Mouse (Mus musculus) E14TG2a.4 (cell line): ENCODE results near the gene Cnr1.

Experiments
- H3K27me3 ChIP-seq: 2 replicates; pipeline ENCODE4 v1.6.1; 2014; ENCODE audit warnings: low read length, control low read depth; ENCODE audit not compliant: insufficient read depth
- H3K36me3 ChIP-seq: 2 replicates; pipeline ENCODE4 v1.6.1; 2014; ENCODE audit warnings: low read length, control low read depth; ENCODE audit not compliant: insufficient read depth
- H3K4me1 ChIP-seq: replicated peaks from 2 replicates; pipeline ENCODE4 v1.6.1; 2014; ENCODE audit warnings: low read depth, low read length, control low read depth
- H3K4me3 ChIP-seq: replicated peaks from 2 replicates; pipeline ENCODE4 v1.5.1; 2014; ENCODE audit warnings: mild to moderate bottlenecking, low read length
- H3K9me3 ChIP-seq: 2 replicates; pipeline ENCODE4 v1.6.1; 2014; ENCODE audit warnings: low read length, control low read depth
- CTCF ChIP-seq: conservative IDR thresholded peaks from 2 replicates; pipeline ENCODE4 v1.5.1; 2014; ENCODE audit warnings: low read length
- NANOG ChIP-seq: IDR thresholded peaks from 2 replicates; pipeline ENCODE4 v1.6.1; 2014; ENCODE audit warnings: borderline replicate concordance, low read length, mixed read lengths
- POU5F1 ChIP-seq: IDR thresholded peaks from 2 replicates; pipeline ENCODE4 v1.6.1; 2014; ENCODE audit warnings: low read length, borderline replicate concordance

The Cnr1 gene

DNA sequence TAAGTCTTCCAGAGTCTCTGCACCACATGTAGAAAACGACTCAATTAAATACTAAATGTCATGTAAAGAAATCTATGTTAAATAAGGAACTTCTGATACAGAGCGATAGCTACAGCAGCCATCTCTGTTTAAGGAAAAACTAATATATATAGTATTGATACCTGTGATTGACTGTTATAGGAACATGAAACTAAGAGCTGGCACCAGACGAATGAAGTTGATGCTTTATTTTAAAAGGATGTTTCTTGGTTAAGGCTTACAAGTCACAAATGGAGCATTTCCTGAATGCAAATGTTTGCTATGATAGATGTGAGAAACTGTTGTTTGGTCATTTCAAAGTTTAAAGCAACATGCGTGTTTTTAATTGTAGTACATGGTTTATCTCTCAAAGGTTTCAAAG, 1.1 kb downstream of the Cnr1 start:
- peaks cover 55% of the 10 kb centered on the region for H3K27me3 ChIP-seq
- no peaks in the 10 kb centered on the region for H3K36me3 ChIP-seq
- H3K4me1 ChIP-seq = peaks cover 17% of the 10 kb centered on the region
- no peak for TF ChIP-seq POU5F1
- no peak for TF ChIP-seq NANOG
- TF ChIP-seq CTCF = no peak
- H3K9me3 ChIP-seq = peaks cover 11% of the 10 kb centered on the region; the same call in 1 of the 2 replicates
- peak overlapping the region; percentile 86 for H3K4me3 ChIP-seq

- H3K4me1 ChIP-seq = peaks cover 17% of the 10 kb centered on the region
- H3K9me3 ChIP-seq = peaks cover 11% of the 10 kb centered on the region; the same call in 1 of the 2 replicates
- no peak overlapping the region for H3K4me3 ChIP-seq
- H3K36me3 ChIP-seq = no peaks in the 10 kb centered on the region
- H3K27me3 ChIP-seq = peaks cover 49% of the 10 kb centered on the region
- TF ChIP-seq NANOG = no peak
- no peak for TF ChIP-seq POU5F1
- TF ChIP-seq CTCF = no peak
Measured at GRCm38 (mm10) chr4:33926010-33926409, 1.6 kb downstream of the Cnr1 start.

DNA sequence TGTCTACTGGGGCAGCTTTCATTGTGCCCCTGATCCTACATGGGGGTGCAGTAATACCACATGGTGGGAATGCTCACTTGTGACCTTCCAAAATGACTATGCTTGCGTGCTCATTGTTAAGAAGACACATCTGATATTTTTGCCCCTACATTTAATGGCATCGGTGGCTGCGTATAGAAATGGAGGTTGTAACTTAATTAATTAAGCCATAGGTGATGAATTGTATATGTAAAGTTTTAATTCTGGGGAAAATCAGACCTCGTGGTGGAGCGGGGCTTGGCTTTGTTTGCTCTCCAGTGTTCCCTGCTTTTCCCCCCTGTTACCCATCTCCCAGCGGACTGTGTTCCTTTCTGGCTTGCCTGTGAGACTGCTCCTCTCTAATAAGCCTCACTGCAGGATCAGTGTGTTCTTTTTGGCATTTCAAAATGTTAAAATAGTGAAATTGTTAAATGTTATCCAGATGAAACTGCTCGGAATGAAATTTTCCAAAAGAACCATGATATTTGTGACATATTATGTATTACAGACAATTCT, 2.4 kb downstream of the Cnr1 start:
- no peaks in the 10 kb centered on the region for H3K36me3 ChIP-seq
- peaks cover 45% of the 10 kb centered on the region for H3K27me3 ChIP-seq
- H3K4me1 ChIP-seq = peaks cover 17% of the 10 kb centered on the region
- TF ChIP-seq NANOG = no peak
- TF ChIP-seq CTCF = no peak
- no peak for TF ChIP-seq POU5F1
- H3K9me3 ChIP-seq = peaks cover 10% of the 10 kb centered on the region; the same call in 1 of the 2 replicates
- no peak overlapping the region for H3K4me3 ChIP-seq

DNA sequence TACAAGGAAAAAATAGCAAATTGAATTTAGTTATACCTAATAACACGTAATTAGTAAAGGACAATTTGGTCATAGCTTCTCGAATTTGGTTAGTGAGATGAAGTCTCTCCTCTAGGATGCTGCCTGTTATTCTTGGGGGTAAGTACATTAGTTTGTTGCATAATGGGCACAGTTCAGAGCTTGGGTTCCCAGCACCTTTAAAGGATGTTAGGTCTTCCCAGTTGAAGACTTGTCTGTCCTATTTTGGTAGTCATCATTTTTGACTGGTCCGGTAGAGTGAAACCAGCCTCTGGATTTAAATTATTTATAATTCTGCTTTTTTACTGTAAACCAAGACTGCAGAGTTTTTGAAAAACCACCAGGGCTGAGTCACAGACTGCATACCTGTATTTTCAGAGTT, 3.3 kb downstream of the Cnr1 start:
- Histone ChIP-seq H3K27me3 (peaks cover 38% of the 10 kb centered on the region), H3K4me3 (no peak overlapping the region), H3K4me1 (peaks cover 15% of the 10 kb centered on the region), H3K9me3 (peaks cover 2% of the 10 kb centered on the region; the same call in 1 of the 2 replicates), H3K36me3 (no peaks in the 10 kb centered on the region)
- TF ChIP-seq CTCF = no peak
- no peak for TF ChIP-seq NANOG
- TF ChIP-seq POU5F1 = no peak

GRCm38 (mm10) chr4:33928450-33928849, 4.1 kb downstream of the Cnr1 start:
- H3K4me1 ChIP-seq = peaks cover 7% of the 10 kb centered on the region
- no peaks in the 10 kb centered on the region for H3K9me3 ChIP-seq
- H3K4me3 ChIP-seq = no peak overlapping the region
- peaks cover 30% of the 10 kb centered on the region for H3K27me3 ChIP-seq
- H3K36me3 ChIP-seq = no peaks in the 10 kb centered on the region
- TF ChIP-seq POU5F1 (no peak), NANOG (no peak), CTCF (no peak)

GRCm38 (mm10) chr4:33931347-33931746, 7.0 kb downstream of the Cnr1 start:
- Histone ChIP-seq H3K4me1 (no peaks in the 10 kb centered on the region), H3K27me3 (peaks cover 12% of the 10 kb centered on the region), H3K9me3 (no peaks in the 10 kb centered on the region), H3K4me3 (no peak overlapping the region), H3K36me3 (no peaks in the 10 kb centered on the region)
- TF ChIP-seq POU5F1 (no peak), CTCF (no peak), NANOG (no peak)

GRCm38 (mm10) chr4:33941557-33941956, 17.2 kb downstream of the Cnr1 start:
- Histone ChIP-seq H3K4me1 (no peaks in the 10 kb centered on the region), H3K27me3 (no peaks in the 10 kb centered on the region), H3K9me3 (no peaks in the 10 kb centered on the region), H3K36me3 (no peaks in the 10 kb centered on the region), H3K4me3 (no peak overlapping the region)
- TF ChIP-seq NANOG (no peak), CTCF (no peak), POU5F1 (no peak)

GRCm38 (mm10) chr4:33943936-33944335, 19.5 kb downstream of the Cnr1 start:
- H3K4me1 ChIP-seq = no peaks in the 10 kb centered on the region
- no peaks in the 10 kb centered on the region for H3K9me3 ChIP-seq
- no peaks in the 10 kb centered on the region for H3K27me3 ChIP-seq
- no peaks in the 10 kb centered on the region for H3K36me3 ChIP-seq
- TF ChIP-seq POU5F1 (no peak), CTCF (no peak), NANOG (no peak)
- H3K4me3 ChIP-seq = no peak overlapping the region

DNA sequence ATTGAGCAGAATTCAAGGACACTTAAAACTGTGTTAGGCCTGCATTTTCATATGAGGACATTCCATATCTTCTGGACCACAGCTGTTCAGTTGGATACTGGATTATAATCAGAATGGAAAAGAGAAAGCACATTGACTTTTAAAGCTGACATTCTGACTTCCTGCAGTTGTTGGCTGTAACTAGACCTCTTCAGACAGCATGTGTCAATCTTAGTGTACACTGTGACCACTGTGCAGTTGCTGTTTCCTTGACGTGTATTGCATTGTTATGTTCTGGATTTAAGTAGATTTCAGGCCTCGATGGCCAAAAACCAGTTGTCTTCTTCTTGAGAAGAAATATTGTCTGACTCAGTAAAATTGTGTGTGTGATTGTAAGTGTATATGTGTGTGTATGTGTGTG, 21.3 kb downstream of the Cnr1 start:
- TF ChIP-seq NANOG (no peak), CTCF (no peak), POU5F1 (no peak)

More for the DNA sequence above, 21.3 kb downstream of the Cnr1 start:
- no peaks in the 10 kb centered on the region for H3K36me3 ChIP-seq
- H3K4me1 ChIP-seq = no peaks in the 10 kb centered on the region
- H3K9me3 ChIP-seq = no peaks in the 10 kb centered on the region
- no peaks in the 10 kb centered on the region for H3K27me3 ChIP-seq
- H3K4me3 ChIP-seq = no peak overlapping the region
